Mouse (Mus musculus) midbrain, embryonic 11.5 days (tissue): ENCODE measurements at regions not wholly inside any gene's neighbourhood (a gene's known extent, or its start where the extent isn't known, plus 50 kb on each side); places are given as distances from the start of the nearest gene placed in this dataset.
"Not testable (repeated sequence)": the region's sequence is repeated elsewhere in the genome, so short reads cannot be mapped to it uniquely, and the experiment has no call there.

Source experiments
- ATAC-seq: fragments of 200-750 bp; cut with Nextera tagmentation; 2 replicates; pipeline ENCODE4 v1.8.0; 2017; ENCODE audit warnings: moderate TSS enrichment, moderate library complexity; ENCODE audit not compliant: low FRiP score
- DNase-seq: peaks from one replicate; pipeline ENCODE4 v3.0.0; 2015; ENCODE audit warnings: low spot score; ENCODE audit errors: missing footprints
- H3K27ac ChIP-seq: fragments of 300-500 bp; sonication (generic); 2 replicates; pipeline ENCODE4 v1.5.1; 2014; ENCODE audit warnings: low read depth, low read length
- H3K27me3 ChIP-seq: fragments of 300-500 bp; sonication (generic); 2 replicates; pipeline ENCODE4 v1.6.1; 2014; ENCODE audit warnings: mild to moderate bottlenecking, low read length, moderate library complexity, mixed read lengths; ENCODE audit not compliant: control insufficient read depth, insufficient read depth
- H3K36me3 ChIP-seq: fragments of 300-500 bp; sonication (generic); 2 replicates; pipeline ENCODE4 v1.6.1; 2014; ENCODE audit warnings: mild to moderate bottlenecking, low read length, moderate library complexity, mixed read lengths; ENCODE audit not compliant: control insufficient read depth, insufficient read depth
- H3K4me1 ChIP-seq: fragments of 300-500 bp; sonication (generic); 2 replicates; pipeline ENCODE4 v1.6.1; 2014; ENCODE audit warnings: low read length; ENCODE audit not compliant: control insufficient read depth, insufficient read depth
- H3K4me2 ChIP-seq: fragments of 300-500 bp; sonication (generic); 2 replicates; pipeline ENCODE4 v1.6.1; 2014; ENCODE audit warnings: mild to moderate bottlenecking, moderate library complexity
- H3K4me3 ChIP-seq: fragments of 300-500 bp; sonication (generic); 2 replicates; pipeline ENCODE4 v1.5.1; 2014; ENCODE audit warnings: low read depth, low read length
- H3K9ac ChIP-seq: fragments of 300-500 bp; sonication (generic); 2 replicates; pipeline ENCODE4 v1.6.1; 2014; ENCODE audit warnings: low read length
- H3K9me3 ChIP-seq: fragments of 300-500 bp; sonication (generic); 2 replicates; pipeline ENCODE4 v1.6.1; 2016; ENCODE audit warnings: low read length; ENCODE audit not compliant: control insufficient read depth
- WGBS: fragments of 180-500 bp; shearing (Covaris S2); extraction: QIAGEN DNeasy Blood & Tissue Kit; methylation state at CpG from one replicate; pipeline ENCODE4 v1.1.7; 2014; 5-methylcytosine and 5-hydroxymethylcytosine counted together

DNA sequence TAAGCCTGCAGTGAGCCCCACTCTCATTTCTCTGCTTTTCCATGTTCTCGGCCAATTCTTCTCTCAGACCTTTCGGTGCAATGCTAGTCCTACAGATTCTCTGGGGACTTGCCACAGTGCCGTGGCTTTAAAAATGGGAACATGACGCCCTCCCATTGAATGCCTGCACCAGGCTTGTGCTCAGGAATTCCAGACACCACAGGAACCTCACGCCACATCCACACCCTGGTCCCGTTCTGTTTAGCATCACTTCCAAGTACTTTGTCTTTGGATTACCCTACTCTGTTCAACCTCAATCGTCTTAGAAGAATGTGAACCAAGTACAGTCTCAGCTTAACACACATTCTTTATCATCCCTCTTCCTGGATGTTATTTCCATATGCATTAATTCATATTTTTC is 66.5 kb downstream of the Nabp1 start:
- H3K27me3 ChIP-seq: no peaks in the 10 kb centered on the region
- no peaks in the 10 kb centered on the region for H3K4me1 ChIP-seq
- DNase-seq (no peak), ATAC-seq (no peak)
- no peaks in the 10 kb centered on the region for H3K36me3 ChIP-seq
- H3K4me2 ChIP-seq: no peak overlapping the region
- WGBS: 75% methylated on average over 7 of the region's 7 CpGs
- H3K4me3 ChIP-seq: no peak overlapping the region
- no peak overlapping the region for H3K9ac ChIP-seq
- H3K9me3 ChIP-seq: no peaks in the 10 kb centered on the region
- no peak overlapping the region for H3K27ac ChIP-seq

DNA sequence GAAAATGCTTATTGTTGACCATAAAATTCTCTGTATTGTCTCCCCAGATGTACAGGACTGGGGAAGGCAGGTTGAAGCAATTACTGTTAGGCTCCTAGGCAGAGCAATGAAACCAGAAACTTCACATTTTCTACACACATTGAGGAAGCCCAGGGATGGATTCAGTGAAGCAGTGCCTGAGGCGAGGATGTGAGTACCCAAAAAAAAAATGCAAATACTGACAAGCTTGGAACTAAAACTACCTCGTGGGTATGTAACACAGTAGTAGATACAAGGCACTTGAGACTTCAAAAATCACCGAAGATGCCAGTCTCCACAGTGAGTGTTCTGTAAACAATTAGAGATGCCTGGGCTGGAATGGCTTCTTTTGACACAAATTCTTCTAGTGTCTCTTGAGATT is 74.6 kb downstream of the Nabp1 start:
- 81% methylated on average over 3 of the region's 3 CpGs for WGBS
- ATAC-seq (no peak), DNase-seq (no peak)
- Histone ChIP-seq H3K27me3 (no peaks in the 10 kb centered on the region), H3K4me1 (no peaks in the 10 kb centered on the region), H3K9me3 (no peaks in the 10 kb centered on the region), H3K4me2 (no peak overlapping the region), H3K36me3 (no peaks in the 10 kb centered on the region), H3K27ac (no peak overlapping the region), H3K9ac (no peak overlapping the region), H3K4me3 (no peak overlapping the region)

DNA sequence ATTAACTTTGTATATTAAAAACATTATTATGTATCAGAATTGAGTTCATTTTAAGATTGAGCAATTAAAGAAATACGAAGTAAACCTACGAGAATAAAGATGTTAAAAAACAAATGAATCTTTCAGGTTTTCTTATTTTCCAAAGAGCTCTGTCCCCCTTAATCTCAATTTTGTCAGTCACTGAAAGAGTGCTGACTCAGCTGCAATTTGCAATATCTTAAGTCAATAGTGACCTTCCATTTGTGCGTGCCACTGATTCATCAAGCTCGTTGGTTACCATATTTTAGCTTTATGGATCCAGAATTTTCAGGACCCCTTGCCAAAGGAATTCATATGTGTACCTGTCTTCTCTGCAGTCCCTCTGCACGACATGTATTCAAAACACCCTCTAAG is 75.7 kb downstream of the Nabp1 start:
- no peaks in the 10 kb centered on the region for H3K9me3 ChIP-seq
- no peak overlapping the region for H3K4me3 ChIP-seq
- H3K4me1 ChIP-seq: no peaks in the 10 kb centered on the region
- H3K27me3 ChIP-seq: no peaks in the 10 kb centered on the region
- H3K9ac ChIP-seq: no peak overlapping the region
- no peak for DNase-seq
- ATAC-seq: no peak
- 90% methylated on average over 5 of the region's 5 CpGs for WGBS
- H3K36me3 ChIP-seq: no peaks in the 10 kb centered on the region
- H3K27ac ChIP-seq: no peak overlapping the region
- H3K4me2 ChIP-seq: no peak overlapping the region

DNA sequence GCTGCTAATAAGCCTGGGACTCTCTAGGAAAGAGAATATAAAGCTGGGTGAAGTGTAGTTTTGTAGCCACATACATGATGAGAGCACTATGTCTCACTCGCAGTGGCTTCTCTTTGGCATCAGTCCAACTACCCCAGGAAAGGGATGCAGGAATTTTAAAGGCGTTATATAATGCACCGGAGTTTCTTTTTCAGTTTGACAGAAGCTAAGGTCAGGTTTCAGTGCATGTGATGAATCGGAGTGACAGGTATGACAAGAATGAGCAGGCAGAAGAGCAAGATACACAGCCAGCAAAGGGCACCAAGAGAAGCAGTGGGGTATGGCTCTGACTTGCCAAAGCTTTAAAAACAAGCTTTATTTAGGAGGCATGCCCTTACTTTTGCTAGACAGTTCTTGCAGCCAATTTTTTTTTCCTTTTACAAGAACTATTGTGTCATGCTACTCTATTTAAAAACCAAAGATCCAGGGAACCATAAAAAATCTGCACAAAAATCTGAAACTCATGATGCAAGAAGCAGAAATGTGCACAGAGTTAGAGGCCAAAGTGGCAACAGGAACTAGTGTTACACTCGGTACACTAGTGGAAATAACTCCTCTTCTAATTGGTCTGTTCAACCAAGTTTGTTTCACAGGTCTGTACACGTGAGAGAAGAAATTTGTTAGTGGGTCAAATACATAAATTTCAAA is 76.2 kb downstream of the Nabp1 start:
- Histone ChIP-seq H3K36me3 (no peaks in the 10 kb centered on the region), H3K27me3 (no peaks in the 10 kb centered on the region), H3K9ac (no peak overlapping the region), H3K4me3 (no peak overlapping the region), H3K4me1 (no peaks in the 10 kb centered on the region), H3K9me3 (no peaks in the 10 kb centered on the region), H3K4me2 (no peak overlapping the region), H3K27ac (no peak overlapping the region)
- ATAC-seq (no peak), DNase-seq (no peak)
- 79% methylated on average over 6 of the region's 6 CpGs for WGBS

DNA sequence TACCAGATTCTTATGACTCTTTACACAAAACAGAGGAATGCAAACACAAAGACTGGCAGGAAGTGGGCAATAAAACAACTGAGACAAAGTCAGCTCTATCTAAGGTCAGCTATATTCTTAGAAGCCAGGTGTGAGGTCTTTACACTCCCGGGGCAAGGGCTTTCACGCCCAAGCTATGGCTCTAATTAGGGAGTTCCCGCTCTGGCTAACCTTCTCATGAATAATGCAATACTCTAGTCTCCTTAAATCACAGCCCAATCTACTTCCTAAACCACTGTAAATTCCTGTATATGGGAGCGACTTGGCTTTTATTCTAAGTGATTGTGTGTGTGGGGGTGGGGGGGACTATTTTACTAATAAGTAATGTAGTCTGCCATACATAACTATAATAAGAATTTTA is 77.7 kb downstream of the Nabp1 start:
- not testable (repeated sequence) for H3K27ac ChIP-seq, H3K36me3 ChIP-seq, H3K4me3 ChIP-seq, ATAC-seq, H3K9me3 ChIP-seq, H3K4me2 ChIP-seq, H3K4me1 ChIP-seq, DNase-seq, H3K27me3 ChIP-seq, H3K9ac ChIP-seq
- WGBS: 71% methylated on average over 4 of the region's 4 CpGs

DNA sequence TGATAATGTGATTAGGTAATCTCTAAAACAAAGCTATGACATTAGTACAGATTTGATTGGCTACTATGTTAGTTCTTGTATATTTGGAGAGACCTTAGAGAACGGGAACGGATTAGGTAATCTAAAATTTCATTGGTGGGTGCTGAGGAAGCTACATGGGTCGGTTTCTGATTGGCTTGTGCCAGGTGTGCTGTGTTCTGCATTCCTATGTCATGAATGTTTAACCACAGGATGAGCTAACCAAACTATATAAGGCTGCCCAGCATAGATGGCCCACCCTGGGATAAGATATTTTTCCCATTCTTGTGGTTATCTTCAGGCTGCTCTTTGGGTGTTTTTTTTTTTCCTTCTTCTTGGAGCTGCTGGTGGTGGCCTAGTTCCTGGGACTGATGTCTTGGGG is 91.4 kb downstream of the Nabp1 start:
- Histone ChIP-seq H3K27me3 (no peaks in the 10 kb centered on the region), H3K4me3 (no peak overlapping the region), H3K9ac (no peak overlapping the region), H3K9me3 (no peaks in the 10 kb centered on the region), H3K4me2 (no peak overlapping the region), H3K4me1 (no peaks in the 10 kb centered on the region), H3K27ac (no peak overlapping the region), H3K36me3 (no peaks in the 10 kb centered on the region)
- WGBS: 92% methylated on average over 3 of the region's 3 CpGs
- ATAC-seq: no peak
- no peak for DNase-seq

DNA sequence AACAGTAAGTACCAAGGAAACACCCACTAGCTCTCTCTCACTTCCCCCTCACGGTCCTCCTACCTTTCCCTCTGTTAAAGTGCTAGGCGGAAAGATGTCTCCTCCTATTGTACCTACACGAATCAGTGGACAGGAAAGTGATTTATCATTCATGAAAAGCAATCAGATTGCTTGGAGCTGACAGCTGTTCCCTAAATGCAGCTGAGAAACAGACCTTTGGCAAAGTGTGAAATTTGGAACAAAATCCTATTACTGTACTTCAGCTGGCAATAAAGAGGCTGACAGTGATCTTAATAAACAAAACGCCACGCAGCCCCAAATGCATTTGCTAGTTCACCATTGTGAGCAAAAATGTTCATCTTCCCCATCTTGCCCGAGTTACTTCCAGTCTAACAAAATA is 94.2 kb downstream of the Nabp1 start:
- Histone ChIP-seq H3K27me3 (no peaks in the 10 kb centered on the region), H3K9me3 (no peaks in the 10 kb centered on the region), H3K4me3 (no peak overlapping the region), H3K4me1 (no peaks in the 10 kb centered on the region), H3K27ac (no peak overlapping the region), H3K36me3 (no peaks in the 10 kb centered on the region), H3K9ac (no peak overlapping the region), H3K4me2 (no peak overlapping the region)
- DNase-seq: no peak
- WGBS: 91% methylated on average over 6 of the region's 6 CpGs
- no peak for ATAC-seq

DNA sequence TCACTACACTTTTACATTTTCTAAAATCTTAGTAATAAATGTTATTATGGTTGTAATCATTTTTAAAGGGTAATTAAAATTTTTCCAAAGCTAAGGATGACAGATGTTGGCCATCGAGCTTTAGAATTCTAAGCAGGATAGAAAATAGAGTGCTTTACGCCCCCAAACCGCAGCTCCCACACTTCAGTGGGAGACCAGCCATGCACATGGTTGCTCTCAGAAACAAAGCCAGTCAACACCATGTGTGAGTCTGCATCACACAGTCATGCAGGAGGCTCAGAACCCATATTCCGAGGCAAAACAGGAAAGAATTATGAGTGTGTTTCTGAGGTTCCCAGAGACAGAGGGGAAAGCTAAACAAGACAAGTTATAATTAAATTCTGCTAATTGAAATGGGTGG is 91.3 kb downstream of the Cavin2 start:
- Histone ChIP-seq H3K4me3 (no peak overlapping the region), H3K9ac (no peak overlapping the region), H3K4me2 (no peak overlapping the region), H3K27ac (no peak overlapping the region), H3K36me3 (no peaks in the 10 kb centered on the region), H3K9me3 (no peaks in the 10 kb centered on the region), H3K4me1 (no peaks in the 10 kb centered on the region), H3K27me3 (no peaks in the 10 kb centered on the region)
- WGBS: 88% methylated on average over 4 of the region's 4 CpGs
- ATAC-seq: no peak
- DNase-seq: no peak

DNA sequence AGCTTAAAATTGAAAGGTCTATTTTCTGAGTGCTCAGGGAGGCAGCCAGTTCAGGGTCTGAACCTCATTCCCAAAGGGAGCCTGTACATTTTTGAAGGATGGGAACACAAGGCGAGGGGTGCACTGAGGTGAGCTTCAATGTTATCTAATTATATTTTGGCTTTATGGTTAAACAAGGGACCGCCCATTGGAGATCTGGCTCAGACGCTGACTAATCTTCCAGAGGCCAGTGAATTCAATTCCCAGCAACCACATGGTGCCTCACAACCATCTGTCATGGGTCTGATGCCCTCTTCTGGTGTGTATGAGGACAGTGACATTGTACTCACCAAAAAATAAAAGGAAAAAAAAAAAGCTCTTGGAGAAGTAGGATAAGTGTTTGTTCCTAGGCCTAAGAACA is 78.7 kb downstream of the Cavin2 start:
- 69% methylated on average over 3 of the region's 3 CpGs for WGBS
- H3K4me2 ChIP-seq: no peak overlapping the region
- no peak overlapping the region for H3K27ac ChIP-seq
- no peaks in the 10 kb centered on the region for H3K4me1 ChIP-seq
- H3K36me3 ChIP-seq: no peaks in the 10 kb centered on the region
- DNase-seq: no peak
- H3K4me3 ChIP-seq: no peak overlapping the region
- no peak for ATAC-seq
- no peaks in the 10 kb centered on the region for H3K9me3 ChIP-seq
- H3K9ac ChIP-seq: no peak overlapping the region
- no peaks in the 10 kb centered on the region for H3K27me3 ChIP-seq

DNA sequence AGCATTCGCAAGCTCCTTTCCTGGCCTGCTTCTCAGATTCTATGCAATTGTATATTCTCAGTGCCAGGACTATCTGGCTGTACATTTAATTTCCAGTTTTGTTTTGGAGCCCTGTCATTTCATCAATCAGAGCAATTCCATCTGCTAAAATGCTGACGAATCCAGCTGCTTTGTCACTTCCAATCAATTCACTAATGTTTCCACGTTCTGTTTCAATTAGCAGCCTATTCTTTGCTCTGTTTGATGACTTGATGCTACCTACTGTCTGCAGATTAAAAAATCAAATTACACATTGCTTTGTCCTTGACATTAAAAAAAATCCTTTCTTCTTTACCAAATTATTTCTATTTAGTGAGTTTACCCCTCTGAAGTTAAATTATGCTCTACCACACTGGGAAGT is 71.2 kb downstream of the Cavin2 start:
- Histone ChIP-seq H3K27ac (no peak overlapping the region), H3K4me1 (no peaks in the 10 kb centered on the region), H3K9me3 (no peaks in the 10 kb centered on the region), H3K9ac (no peak overlapping the region), H3K36me3 (no peaks in the 10 kb centered on the region), H3K4me2 (no peak overlapping the region), H3K4me3 (no peak overlapping the region), H3K27me3 (no peaks in the 10 kb centered on the region)
- ATAC-seq (no peak), DNase-seq (peak; percentile 71)
- 80% methylated on average over 3 of the region's 3 CpGs for WGBS
